Mouse (Mus musculus) lung, postnatal 0 days (tissue): Measurements from ENCODE around the gene Srpx. TPM values are rescaled to one million over a fixed set of nuclear protein-coding genes. Genes with fewer than 3 reads are reported as not detected.

Experiments
- ATAC-seq: fragments of 200-750 bp; cut with Nextera tagmentation; 2 replicates; pipeline ENCODE4 v1.8.0; 2017; ENCODE audit warnings: moderate library complexity
- DNase-seq: peaks from one replicate; pipeline ENCODE4 v3.0.0-alpha.2; 2016; ENCODE audit warnings: low spot score
- H3K27ac ChIP-seq: fragments of 300-500 bp; sonication (generic); 2 replicates; pipeline ENCODE4 v1.5.1; 2014; ENCODE audit warnings: antibody characterized with exemption, mild to moderate bottlenecking, low read length, mixed read lengths
- H3K27me3 ChIP-seq: fragments of 300-500 bp; sonication (generic); replicated peaks from 2 replicates; pipeline ENCODE4 v1.6.1; 2014; ENCODE audit warnings: low read length, mixed read lengths; ENCODE audit not compliant: insufficient read depth
- H3K36me3 ChIP-seq: fragments of 300-500 bp; sonication (generic); 2 replicates; pipeline ENCODE4 v1.6.1; 2014; ENCODE audit warnings: low read length, mixed read lengths; ENCODE audit not compliant: insufficient read depth
- H3K4me1 ChIP-seq: fragments of 300-500 bp; sonication (generic); 2 replicates; pipeline ENCODE4 v1.6.1; 2014; ENCODE audit warnings: antibody characterized with exemption, low read depth, low read length, mixed read lengths; ENCODE audit not compliant: insufficient read depth
- H3K4me2 ChIP-seq: fragments of 300-500 bp; sonication (generic); replicated peaks from 2 replicates; pipeline ENCODE4 v1.6.1; 2014; ENCODE audit warnings: low read depth, mild to moderate bottlenecking, low read length, moderate library complexity, mixed read lengths
- H3K4me3 ChIP-seq: fragments of 300-500 bp; sonication (generic); 2 replicates; pipeline ENCODE4 v1.5.1; 2014; ENCODE audit warnings: low read depth, low read length
- H3K9ac ChIP-seq: fragments of 300-500 bp; sonication (generic); replicated peaks from 2 replicates; pipeline ENCODE4 v1.6.1; 2014; ENCODE audit warnings: low read depth, mild to moderate bottlenecking
- H3K9me3 ChIP-seq: fragments of 300-500 bp; sonication (generic); 2 replicates; pipeline ENCODE4 v1.6.1; 2016; ENCODE audit warnings: low read length, mixed read lengths
- CTCF ChIP-seq: IDR thresholded peaks from 2 replicates; pipeline ENCODE4 v1.5.1; 2016; ENCODE audit warnings: antibody characterized with exemption, mild to moderate bottlenecking
- EP300 ChIP-seq: IDR thresholded peaks from 2 replicates; pipeline ENCODE4 v1.6.1; 2016; ENCODE audit warnings: antibody characterized with exemption, mild to moderate bottlenecking, control low read depth
- WGBS: fragments of 180-500 bp; shearing (Covaris S2); extraction: QIAGEN DNeasy Blood & Tissue Kit; methylation state at CpG from one replicate; pipeline ENCODE4 v1.1.7; 2014; 5-methylcytosine and 5-hydroxymethylcytosine counted together
- polyA plus RNA-seq: library from polyadenylated mRNA; unstranded; fragments of >200 nt; fragmentation: Nextera tagmentation; extraction: Ambion mirVana; gene quantifications from 2 replicates; pipeline ENCODE4 v1.2.1, GENCODE M21; 2015

The Srpx gene
- polyA plus RNA-seq, 1 experiment from 2014 or later: 13.9 TPM

- Histone ChIP-seq H3K9ac (no peak overlapping the region), H3K4me3 (no peak overlapping the region), H3K4me2 (no peak overlapping the region), H3K27me3 (no peaks in the 10 kb centered on the region), H3K27ac (no peak overlapping the region), H3K4me1 (no peaks in the 10 kb centered on the region), H3K36me3 (no peaks in the 10 kb centered on the region), H3K9me3 (no peaks in the 10 kb centered on the region)
- WGBS: 63% methylated on average over 1 of the region's 1 CpGs
- ATAC-seq: peak; percentile 48
- no peak for TF ChIP-seq CTCF
- no peak for TF ChIP-seq EP300
- DNase-seq: peak; percentile 17
These were observed 53.7 kb downstream of the Srpx start for GRCm38 (mm10) chrX:10063781-10064180.

GRCm38 (mm10) chrX:10063361-10063760 is 54.1 kb downstream of the Srpx start:
- Histone ChIP-seq H3K4me3 (no peak overlapping the region), H3K27me3 (no peaks in the 10 kb centered on the region), H3K4me2 (no peak overlapping the region), H3K27ac (no peak overlapping the region), H3K9ac (no peak overlapping the region), H3K36me3 (no peaks in the 10 kb centered on the region), H3K9me3 (no peaks in the 10 kb centered on the region), H3K4me1 (no peaks in the 10 kb centered on the region)
- DNase-seq (no peak), ATAC-seq (no peak)
- WGBS: 63% methylated on average over 2 of the region's 2 CpGs
- no peak for TF ChIP-seq EP300
- TF ChIP-seq CTCF: no peak

GRCm38 (mm10) chrX:10062201-10062600 is 55.3 kb downstream of the Srpx start:
- no peaks in the 10 kb centered on the region for H3K27me3 ChIP-seq
- no peaks in the 10 kb centered on the region for H3K36me3 ChIP-seq
- no peaks in the 10 kb centered on the region for H3K9me3 ChIP-seq
- no peak overlapping the region for H3K4me3 ChIP-seq
- no peak overlapping the region for H3K9ac ChIP-seq
- TF ChIP-seq CTCF: no peak
- no peak for TF ChIP-seq EP300
- H3K4me1 ChIP-seq: no peaks in the 10 kb centered on the region
- 78% methylated on average over 4 of the region's 4 CpGs for WGBS
- H3K4me2 ChIP-seq: no peak overlapping the region
- DNase-seq (no peak), ATAC-seq (no peak)
- no peak overlapping the region for H3K27ac ChIP-seq

GRCm38 (mm10) chrX:10034666-10035065 is 82.8 kb downstream of the Srpx start:
- peak; percentile 5 for DNase-seq
- ATAC-seq: no peak
- TF ChIP-seq CTCF (peak; percentile 59), EP300 (no peak)

GRCm38 (mm10) chrX:10010202-10010601 is 107.3 kb downstream of the Srpx start:
- no peak overlapping the region for H3K9ac ChIP-seq
- H3K36me3 ChIP-seq: no peaks in the 10 kb centered on the region
- no peak for DNase-seq

More at GRCm38 (mm10) chrX:10034666-10035065, 82.8 kb downstream of the Srpx start:
- H3K27me3 ChIP-seq: no peaks in the 10 kb centered on the region
- no peak overlapping the region for H3K9ac ChIP-seq
- no peaks in the 10 kb centered on the region for H3K36me3 ChIP-seq
- no peak overlapping the region for H3K27ac ChIP-seq
- no peak overlapping the region for H3K4me2 ChIP-seq
- no peaks in the 10 kb centered on the region for H3K4me1 ChIP-seq
- H3K4me3 ChIP-seq: no peak overlapping the region
- no peaks in the 10 kb centered on the region for H3K9me3 ChIP-seq

GRCm38 (mm10) chrX:10007675-10008270 is 109.7 kb downstream of the Srpx start:
- no peak for TF ChIP-seq EP300
- TF ChIP-seq CTCF: no peak
- Histone ChIP-seq H3K4me2 (no peak overlapping the region), H3K36me3 (no peaks in the 10 kb centered on the region), H3K27ac (no peak overlapping the region), H3K9me3 (no peaks in the 10 kb centered on the region), H3K27me3 (no peaks in the 10 kb centered on the region), H3K4me3 (no peak overlapping the region), H3K9ac (no peak overlapping the region), H3K4me1 (no peaks in the 10 kb centered on the region)
- ATAC-seq (no peak), DNase-seq (no peak)
- WGBS: 93% methylated on average over 1 of the region's 1 CpGs

More at GRCm38 (mm10) chrX:10010202-10010601, 107.3 kb downstream of the Srpx start:
- ATAC-seq: no peak
- H3K9me3 ChIP-seq: no peaks in the 10 kb centered on the region
- H3K4me2 ChIP-seq: no peak overlapping the region
- H3K4me1 ChIP-seq: no peaks in the 10 kb centered on the region
- H3K27me3 ChIP-seq: no peaks in the 10 kb centered on the region
- H3K4me3 ChIP-seq: no peak overlapping the region
- no peak for TF ChIP-seq CTCF
- TF ChIP-seq EP300: no peak
- H3K27ac ChIP-seq: no peak overlapping the region

GRCm38 (mm10) chrX:10005946-10006345 is 111.6 kb downstream of the Srpx start:
- Histone ChIP-seq H3K4me3 (no peak overlapping the region), H3K27me3 (no peaks in the 10 kb centered on the region), H3K27ac (no peak overlapping the region), H3K9ac (no peak overlapping the region), H3K36me3 (no peaks in the 10 kb centered on the region), H3K4me1 (no peaks in the 10 kb centered on the region), H3K4me2 (no peak overlapping the region), H3K9me3 (no peaks in the 10 kb centered on the region)
- 39% methylated on average over 1 of the region's 1 CpGs for WGBS
- no peak for DNase-seq
- TF ChIP-seq EP300: no peak
- ATAC-seq: no peak
